Mouse (Mus musculus) heart, postnatal 0 days (tissue): ENCODE results near the gene Yy1.

Experiments
- CTCF ChIP-seq: IDR thresholded peaks from 2 replicates; pipeline ENCODE4 v1.5.1; 2016; ENCODE audit warnings: antibody characterized with exemption, control low read depth, low read depth
- EP300 ChIP-seq: IDR thresholded peaks from 2 replicates; pipeline ENCODE4 v1.6.1; 2016; ENCODE audit warnings: antibody characterized with exemption, low read depth

- no peak for TF ChIP-seq CTCF
- TF ChIP-seq EP300 = no peak
These were observed 36.9 kb downstream of the Yy1 start for GRCm38 (mm10) chr12:108829636-108830035.
